Mouse (Mus musculus) neural tube, embryonic 15.5 days (tissue): Measurements from ENCODE around the gene Tkt. TPM values are rescaled to one million over a fixed set of nuclear protein-coding genes. Genes with fewer than 3 reads are reported as not detected.

ENCODE experiments used
- ATAC-seq: fragments of 200-750 bp; cut with Nextera tagmentation; 2 replicates; pipeline ENCODE4 v1.8.0; 2017; ENCODE audit warnings: mild to moderate bottlenecking, moderate TSS enrichment, moderate library complexity; ENCODE audit not compliant: low FRiP score
- H3K27ac ChIP-seq: fragments of 300-500 bp; sonication (generic); replicated peaks from 2 replicates; pipeline ENCODE4 v1.5.1; 2015; ENCODE audit warnings: mild to moderate bottlenecking, inconsistent platforms
- H3K27me3 ChIP-seq: fragments of 300-500 bp; sonication (generic); replicated peaks from 2 replicates; pipeline ENCODE4 v1.6.1; 2015; ENCODE audit warnings: inconsistent platforms
- H3K36me3 ChIP-seq: fragments of 300-500 bp; sonication (generic); 2 replicates; pipeline ENCODE4 v1.6.1; 2015; ENCODE audit warnings: inconsistent platforms
- H3K4me1 ChIP-seq: fragments of 300-500 bp; sonication (generic); 2 replicates; pipeline ENCODE4 v1.6.1; 2015; ENCODE audit warnings: inconsistent platforms
- H3K4me2 ChIP-seq: fragments of 300-500 bp; sonication (generic); 2 replicates; pipeline ENCODE4 v1.6.1; 2015; ENCODE audit warnings: inconsistent platforms, mild to moderate bottlenecking, moderate library complexity
- H3K4me3 ChIP-seq: fragments of 300-500 bp; sonication (generic); replicated peaks from 2 replicates; pipeline ENCODE4 v1.5.1; 2015; ENCODE audit warnings: mild to moderate bottlenecking, inconsistent platforms
- H3K9ac ChIP-seq: fragments of 300-500 bp; sonication (generic); replicated peaks from 2 replicates; pipeline ENCODE4 v1.6.1; 2015; ENCODE audit warnings: mild to moderate bottlenecking, inconsistent platforms
- H3K9me3 ChIP-seq: fragments of 300-500 bp; sonication (generic); replicated peaks from 2 replicates; pipeline ENCODE4 v1.6.1; 2016; ENCODE audit warnings: inconsistent platforms
- WGBS: fragments of 180-500 bp; shearing (Covaris S2); methylation state at CpG from one replicate; pipeline ENCODE4 v1.1.7; 2015; ENCODE audit warnings: mixed read lengths; 5-methylcytosine and 5-hydroxymethylcytosine counted together
- polyA plus RNA-seq: library from polyadenylated mRNA; unstranded; fragments of >200 nt; fragmentation: Nextera tagmentation; extraction: Ambion mirVana; gene quantifications from 2 replicates; pipeline ENCODE4 v1.2.1, GENCODE M21; 2015

Tkt gene
- polyA plus RNA-seq, result 270 and 288 TPM in 2 replicates

- 18% methylated on average over 8 of the region's 8 CpGs for WGBS
- Histone ChIP-seq H3K27ac (peak within 1 kb of the TSS; percentile 96), H3K9ac (peak within 1 kb of the TSS; percentile 91), H3K27me3 (no peaks in the 10 kb centered on the region), H3K36me3 (no peaks in the 10 kb centered on the region), H3K4me2 (peak within 1 kb of the TSS; percentile 88), H3K4me3 (peak within 1 kb of the TSS; percentile 78), H3K4me1 (peaks cover 34% of the 10 kb centered on the region), H3K9me3 (no peaks in the 10 kb centered on the region)
- ATAC-seq, result peak; percentile 18
These were observed at the start of gene Tkt for GRCm38 (mm10) chr14:30548131-30548720. Gene Tkt, plus strand, starts transcription at chr14:30548359.

- H3K27ac ChIP-seq, result no peak overlapping the region
- H3K4me1 ChIP-seq, result no peaks in the 10 kb centered on the region
- WGBS, result 88% methylated on average over 5 of the region's 5 CpGs
- no peak overlapping the region for H3K4me3 ChIP-seq
- H3K4me2 ChIP-seq, result no peak overlapping the region
- H3K36me3 ChIP-seq, result peaks cover 42% of the 10 kb centered on the region
- H3K27me3 ChIP-seq, result no peaks in the 10 kb centered on the region
- no peaks in the 10 kb centered on the region for H3K9me3 ChIP-seq
- no peak overlapping the region for H3K9ac ChIP-seq
- no peak for ATAC-seq
These were observed 43.2 kb upstream of the Tkt start for GRCm38 (mm10) chr14:30504990-30505389.

GRCm38 (mm10) chr14:30510214-30510763 is 37.9 kb upstream of the Tkt start:
- Histone ChIP-seq H3K36me3 (peaks cover 49% of the 10 kb centered on the region), H3K27ac (no peak overlapping the region), H3K4me3 (no peak overlapping the region), H3K4me1 (no peaks in the 10 kb centered on the region), H3K9ac (no peak overlapping the region), H3K9me3 (no peaks in the 10 kb centered on the region), H3K27me3 (no peaks in the 10 kb centered on the region), H3K4me2 (no peak overlapping the region)
- no peak for ATAC-seq
- 96% methylated on average over 6 of the region's 6 CpGs for WGBS

- H3K36me3 ChIP-seq, result peaks cover 37% of the 10 kb centered on the region
- H3K4me3 ChIP-seq, result no peak overlapping the region
- H3K27me3 ChIP-seq, result no peaks in the 10 kb centered on the region
- 94% methylated on average over 5 of the region's 5 CpGs for WGBS
- H3K9ac ChIP-seq, result no peak overlapping the region
- no peaks in the 10 kb centered on the region for H3K9me3 ChIP-seq
- H3K4me1 ChIP-seq, result no peaks in the 10 kb centered on the region
- H3K4me2 ChIP-seq, result no peak overlapping the region
- no peak for ATAC-seq
- no peak overlapping the region for H3K27ac ChIP-seq
These were observed 35.3 kb upstream of the Tkt start for GRCm38 (mm10) chr14:30512896-30513295.

GRCm38 (mm10) chr14:30515931-30516723 is 32.0 kb upstream of the Tkt start:
- Histone ChIP-seq H3K4me2 (no peak overlapping the region), H3K27me3 (no peaks in the 10 kb centered on the region), H3K9ac (no peak overlapping the region), H3K4me1 (no peaks in the 10 kb centered on the region), H3K9me3 (no peaks in the 10 kb centered on the region), H3K4me3 (no peak overlapping the region), H3K36me3 (peaks cover 54% of the 10 kb centered on the region), H3K27ac (no peak overlapping the region)
- no peak; the same call in 1 of the 2 replicates for ATAC-seq
- 87% methylated on average over 13 of the region's 13 CpGs for WGBS

GRCm38 (mm10) chr14:30519323-30519722 is 28.8 kb upstream of the Tkt start:
- Histone ChIP-seq H3K36me3 (peaks cover 64% of the 10 kb centered on the region), H3K9me3 (no peaks in the 10 kb centered on the region), H3K4me2 (no peak overlapping the region), H3K27ac (no peak overlapping the region), H3K4me3 (no peak overlapping the region), H3K27me3 (no peaks in the 10 kb centered on the region), H3K9ac (no peak overlapping the region), H3K4me1 (no peaks in the 10 kb centered on the region)
- 90% methylated on average over 5 of the region's 5 CpGs for WGBS
- no peak for ATAC-seq

GRCm38 (mm10) chr14:30523356-30523755 is 24.8 kb upstream of the Tkt start:
- no peak overlapping the region for H3K4me2 ChIP-seq
- 81% methylated on average over 6 of the region's 6 CpGs for WGBS
- H3K36me3 ChIP-seq, result peaks cover 81% of the 10 kb centered on the region
- H3K4me1 ChIP-seq, result no peaks in the 10 kb centered on the region
- no peak for ATAC-seq
- no peaks in the 10 kb centered on the region for H3K9me3 ChIP-seq
- no peak overlapping the region for H3K9ac ChIP-seq
- no peak overlapping the region for H3K4me3 ChIP-seq
- H3K27me3 ChIP-seq, result no peaks in the 10 kb centered on the region
- no peak overlapping the region for H3K27ac ChIP-seq

GRCm38 (mm10) chr14:30528392-30528791 is 19.8 kb upstream of the Tkt start:
- H3K4me2 ChIP-seq, result no peak overlapping the region

GRCm38 (mm10) chr14:30528961-30529360 is 19.2 kb upstream of the Tkt start:
- ATAC-seq, result no peak

More at GRCm38 (mm10) chr14:30528392-30528791, 19.8 kb upstream of the Tkt start:
- Histone ChIP-seq H3K4me1 (no peaks in the 10 kb centered on the region), H3K4me3 (no peak overlapping the region), H3K36me3 (peaks cover 32% of the 10 kb centered on the region), H3K9me3 (no peaks in the 10 kb centered on the region), H3K27ac (no peak overlapping the region), H3K27me3 (no peaks in the 10 kb centered on the region), H3K9ac (no peak overlapping the region)
- ATAC-seq, result no peak
- WGBS, result 89% methylated on average over 10 of the region's 10 CpGs

GRCm38 (mm10) chr14:30529454-30529853 is 18.7 kb upstream of the Tkt start:
- Histone ChIP-seq H3K4me1 (no peaks in the 10 kb centered on the region), H3K27ac (no peak overlapping the region), H3K4me2 (no peak overlapping the region), H3K9me3 (no peaks in the 10 kb centered on the region), H3K27me3 (no peaks in the 10 kb centered on the region), H3K36me3 (peaks cover 24% of the 10 kb centered on the region), H3K9ac (no peak overlapping the region), H3K4me3 (no peak overlapping the region)
- ATAC-seq, result no peak
- 88% methylated on average over 12 of the region's 12 CpGs for WGBS

More at GRCm38 (mm10) chr14:30528961-30529360, 19.2 kb upstream of the Tkt start:
- H3K36me3 ChIP-seq, result peaks cover 27% of the 10 kb centered on the region
- H3K27ac ChIP-seq, result no peak overlapping the region
- no peak overlapping the region for H3K4me3 ChIP-seq
- H3K4me1 ChIP-seq, result no peaks in the 10 kb centered on the region
- WGBS, result 91% methylated on average over 5 of the region's 5 CpGs
- H3K9me3 ChIP-seq, result no peaks in the 10 kb centered on the region
- no peak overlapping the region for H3K4me2 ChIP-seq
- no peaks in the 10 kb centered on the region for H3K27me3 ChIP-seq
- H3K9ac ChIP-seq, result no peak overlapping the region

GRCm38 (mm10) chr14:30530726-30531269 is 17.4 kb upstream of the Tkt start:
- no peak for ATAC-seq
- Histone ChIP-seq H3K27ac (no peak overlapping the region), H3K9ac (no peak overlapping the region), H3K9me3 (no peaks in the 10 kb centered on the region), H3K36me3 (peaks cover 10% of the 10 kb centered on the region), H3K4me1 (no peaks in the 10 kb centered on the region), H3K4me2 (no peak overlapping the region), H3K4me3 (no peak overlapping the region), H3K27me3 (no peaks in the 10 kb centered on the region)
- WGBS, result 59% methylated on average over 8 of the region's 8 CpGs
